Mouse (Mus musculus) lung, postnatal 0 days (tissue): Measurements from ENCODE around the gene Ppp1r3g.

Experiments
- CTCF ChIP-seq: IDR thresholded peaks from 2 replicates; pipeline ENCODE4 v1.5.1; 2016; ENCODE audit warnings: antibody characterized with exemption, mild to moderate bottlenecking
- EP300 ChIP-seq: IDR thresholded peaks from 2 replicates; pipeline ENCODE4 v1.6.1; 2016; ENCODE audit warnings: antibody characterized with exemption, mild to moderate bottlenecking, control low read depth

DNA sequence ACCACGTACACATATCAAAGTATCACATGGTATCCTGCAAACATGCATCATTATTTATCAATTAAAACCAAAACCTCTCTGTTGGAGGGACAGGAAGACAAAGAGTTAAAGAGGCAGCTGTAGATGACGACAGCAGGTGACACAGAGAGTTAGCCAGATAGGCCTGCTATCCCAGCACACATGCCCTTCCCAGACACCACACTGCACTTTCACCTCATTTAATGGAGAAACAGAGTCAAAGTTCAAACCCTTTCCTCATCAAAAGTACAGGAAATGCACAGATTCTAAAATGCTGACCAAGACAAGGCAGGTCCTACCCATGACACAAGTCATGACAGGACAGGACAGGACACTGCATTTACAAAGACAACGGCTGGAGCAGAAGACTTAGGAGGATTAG lies 57.0 kb downstream of the Ppp1r3g start:
- TF ChIP-seq CTCF, result no peak
- TF ChIP-seq EP300, result no peak
